In the genomic region with DNA sequence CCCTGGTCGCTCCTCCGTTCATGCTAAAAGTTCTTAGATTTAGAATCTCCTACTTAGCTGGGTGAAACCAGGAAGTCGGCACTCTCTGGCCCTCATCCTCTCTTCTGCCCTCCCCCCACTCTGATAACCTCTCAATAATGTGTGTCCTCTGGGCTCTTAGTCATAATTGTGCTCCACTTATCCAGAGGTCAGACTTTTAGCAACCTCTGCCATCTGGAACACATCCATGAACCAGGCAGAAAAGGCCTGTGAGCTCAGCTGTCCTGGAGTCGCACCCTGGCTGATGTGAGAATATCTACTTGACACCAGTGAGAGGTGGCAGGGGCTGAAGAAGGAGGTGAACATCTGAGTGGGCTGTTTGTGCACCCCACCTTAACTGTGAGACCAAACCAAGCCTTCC, we compare ENCODE assay signal across 16 mouse cellular contexts.
DNase-seq lines count a peak whose midpoint lies in the region; ATAC-seq and TF ChIP-seq lines count a peak whose summit lies in the region.
"Had no signal": no experiment of that assay in that cellular context is flagged by ENCODE, and none has a peak within 500 bp of the region (broad histone marks: within the 10 kb centered on the region; RNA-seq: fewer than 3 reads in every experiment).

No protein-coding gene starts in this region.

- 35% methylated on average over 4 of the region's 4 CpGs for WGBS in liver, adult 2 months
- 62% methylated on average over 4 of the region's 4 CpGs for WGBS in liver, embryonic 12.5 days (ENCODE audit: insufficient replicate concordance)
- 26% methylated on average over 4 of the region's 4 CpGs for WGBS in heart, embryonic 13.5 days
- 57% methylated on average over 4 of the region's 4 CpGs for WGBS in intestine, embryonic 15.5 days

- TF ChIP-seq POLR2A in liver, adult 2 months (IDR thresholded peaks at IDR 0.05; ENCODE audit: extremely low read depth, insufficient read depth, low read length), result no peak

- peaks cover 35% of the 10 kb centered on the region for H3K4me1 ChIP-seq in liver, adult 2 months (ENCODE audit: control insufficient read depth, insufficient read depth, low read length)
- H3K4me1 ChIP-seq in liver, embryonic 12.5 days, result peaks cover 27% of the 10 kb centered on the region
- peaks cover 36% of the 10 kb centered on the region for H3K4me1 ChIP-seq in heart, embryonic 13.5 days
- H3K4me1 ChIP-seq in intestine, embryonic 15.5 days (replicated peaks), result peaks cover 6% of the 10 kb centered on the region
- H3K4me1 ChIP-seq: lung, embryonic 15.5 days had no signal

- H3K4me3 ChIP-seq in gastrocnemius, adult 2 months, result no peak overlapping the region
- H3K4me3 ChIP-seq in liver, adult 2 months (ENCODE audit: insufficient read depth, low read depth, low read length), result no peak overlapping the region
- H3K4me3 ChIP-seq in liver, embryonic 12.5 days, result no peak overlapping the region
- H3K4me3 ChIP-seq in heart, embryonic 13.5 days, result no peak overlapping the region
- H3K4me3 ChIP-seq in intestine, embryonic 15.5 days (replicated peaks), result no peak overlapping the region
- H3K4me3 ChIP-seq: embryonic facial prominence, embryonic 12.5 days; lung, embryonic 15.5 days had no signal

- peak; percentile 65 for DNase-seq in gastrocnemius, adult 2 months
- DNase-seq in gastrocnemius, adult 8-10 months (ENCODE audit: low spot score in 2 of 2), result no peak
- DNase-seq in liver, adult 2 months (ENCODE audit: extremely low read depth, low read depth, low spot score), result peak; percentile 91
- no peak for DNase-seq in cerebellum, adult 8-10 months
- DNase-seq: cerebellum, adult 2 months; forebrain, postnatal 0 days; layer of hippocampus, postnatal 36 days had no signal

- H3K9ac ChIP-seq in liver, adult 2 months (ENCODE audit: low read depth, low read length), result no peak overlapping the region
- H3K9ac ChIP-seq in liver, embryonic 12.5 days, result no peak overlapping the region
- no peak overlapping the region for H3K9ac ChIP-seq in heart, embryonic 13.5 days
- H3K9ac ChIP-seq in intestine, embryonic 15.5 days, result no peak overlapping the region
- H3K9ac ChIP-seq: embryonic facial prominence, embryonic 12.5 days; forebrain, postnatal 0 days; hindbrain, embryonic 14.5 days; lung, embryonic 15.5 days had no signal

- intact Hi-C loops in gastrocnemius, adult 2 months (cut with DNase I), result no loop called here

- H3K27me3 ChIP-seq in liver, adult 2 months (ENCODE audit: control insufficient read depth, insufficient read depth, low read length), result no peaks in the 10 kb centered on the region
- no peaks in the 10 kb centered on the region for H3K27me3 ChIP-seq in liver, embryonic 12.5 days (replicated peaks)
- H3K27me3 ChIP-seq in heart, embryonic 13.5 days (replicated peaks), result no peaks in the 10 kb centered on the region
- H3K27me3 ChIP-seq in intestine, embryonic 15.5 days (replicated peaks), result no peaks in the 10 kb centered on the region
- H3K27me3 ChIP-seq: embryonic facial prominence, embryonic 12.5 days; lung, embryonic 15.5 days had no signal

- H3K27ac ChIP-seq in gastrocnemius, adult 2 months, result peak overlapping the region; percentile 53; the same call in 1 of the 2 replicates
- no peak overlapping the region for H3K27ac ChIP-seq in liver, adult 2 months (replicated peaks; ENCODE audit: insufficient read depth, low read depth, low read length)
- H3K27ac ChIP-seq in liver, embryonic 12.5 days, result no peak overlapping the region
- 0 out of 2 replicates have a peak overlapping the region, but pooled peaks have one; percentile 20 for H3K27ac ChIP-seq in heart, embryonic 13.5 days (replicated peaks)
- H3K27ac ChIP-seq in intestine, embryonic 15.5 days, result no peak overlapping the region
- H3K27ac ChIP-seq: embryonic facial prominence, embryonic 12.5 days; hindbrain, embryonic 14.5 days; lung, embryonic 15.5 days had no signal

- no peaks in the 10 kb centered on the region for H3K9me3 ChIP-seq in liver, embryonic 12.5 days (replicated peaks)
- H3K9me3 ChIP-seq in heart, embryonic 13.5 days, result no peaks in the 10 kb centered on the region
- H3K9me3 ChIP-seq in intestine, embryonic 15.5 days, result no peaks in the 10 kb centered on the region
- H3K9me3 ChIP-seq: embryonic facial prominence, embryonic 12.5 days; lung, embryonic 15.5 days had no signal

- H3K79me2 ChIP-seq in liver, adult 2 months (ENCODE audit: control insufficient read depth, insufficient read depth, low read length), result peaks cover 34% of the 10 kb centered on the region

- no peak for ATAC-seq in liver, embryonic 12.5 days
- no peak for ATAC-seq in heart, embryonic 13.5 days (ENCODE audit: extremely low read depth, insufficient number of reproducible peaks, low FRiP score, low TSS enrichment)
- no peak for ATAC-seq in intestine, embryonic 15.5 days
- ATAC-seq: forebrain, postnatal 0 days; intestine, postnatal 0 days; midbrain, embryonic 16.5 days had no signal

- H3K4me2 ChIP-seq in liver, embryonic 12.5 days, result no peak overlapping the region
- no peak overlapping the region for H3K4me2 ChIP-seq in heart, embryonic 13.5 days
- no peak overlapping the region for H3K4me2 ChIP-seq in intestine, embryonic 15.5 days (replicated peaks)
- H3K4me2 ChIP-seq: embryonic facial prominence, embryonic 12.5 days; hindbrain, embryonic 14.5 days; liver, embryonic 11.5 days; lung, embryonic 15.5 days had no signal

- H3K36me3 ChIP-seq in liver, adult 2 months (ENCODE audit: control insufficient read depth, insufficient read depth, low read length), result no peaks in the 10 kb centered on the region
- H3K36me3 ChIP-seq in liver, embryonic 12.5 days, result no peaks in the 10 kb centered on the region
- H3K36me3 ChIP-seq in heart, embryonic 13.5 days, result no peaks in the 10 kb centered on the region
- no peaks in the 10 kb centered on the region for H3K36me3 ChIP-seq in intestine, embryonic 15.5 days
- H3K36me3 ChIP-seq: embryonic facial prominence, embryonic 12.5 days; lung, embryonic 15.5 days had no signal

- TF ChIP-seq CTCF in gastrocnemius, adult 2 months (IDR thresholded peaks at IDR 0.05), result no peak
- no peak for TF ChIP-seq CTCF in liver, adult 2 months (IDR thresholded peaks at IDR 0.05; ENCODE audit: low read depth, low read length)

Comparison
In these comparisons a context has a peak if more than half of its experiments do, and no peak if none do; other contexts are left out.
1. DNase-seq: peak in gastrocnemius, adult 2 months (single experiment) and liver, adult 2 months (single experiment); none in gastrocnemius, adult 8-10 months (0 of 2) and cerebellum, adult 8-10 months (single experiment).
2. H3K27ac ChIP-seq: peak in gastrocnemius, adult 2 months (single experiment) and heart, embryonic 13.5 days (single experiment); none in liver, adult 2 months (single experiment), liver, embryonic 12.5 days (single experiment) and intestine, embryonic 15.5 days (single experiment).